Mouse (Mus musculus): ENCODE measurements around the gene 0610037L13Rik. TPM values are rescaled to one million over a fixed set of nuclear protein-coding genes. Genes with fewer than 3 reads are reported as not detected.

0610037L13Rik gene
- total and polyA plus RNA-seq, 3 experiments = 40.7 to 54.3 (median 43.8) TPM

DNA sequence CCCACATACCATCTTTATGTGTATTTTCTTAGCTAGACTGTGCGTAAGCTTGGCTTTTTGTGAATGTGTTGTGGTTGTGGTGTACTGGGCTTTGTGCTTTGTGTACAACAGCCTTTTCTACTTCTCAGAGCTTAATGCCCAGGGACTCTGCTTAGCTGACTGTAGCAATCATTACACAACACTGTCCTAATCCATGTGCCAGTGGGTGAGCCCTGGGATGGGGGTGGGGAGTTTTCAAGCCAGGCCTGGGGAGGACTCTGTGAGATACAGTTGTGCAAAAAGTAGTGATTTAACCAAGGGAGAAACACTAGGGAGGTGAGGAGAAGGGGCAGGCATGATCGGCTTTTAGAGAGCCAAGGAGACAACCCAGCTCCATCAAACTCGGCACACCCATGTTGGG lies 10.6 kb downstream of the 0610037L13Rik start:
- H3K36me3 ChIP-seq (replicated peaks in 1 of 2; ENCODE audit: control insufficient read depth in 1 of 2, insufficient read depth in 1 of 2, low read length in 1 of 2) = peaks cover 25 to 79% of the 10 kb centered on the region in 2 experiments

GRCm38 (mm10) chr4:107904252-107904651 lies 14.6 kb downstream of the 0610037L13Rik start:
- peaks cover 17 to 68% of the 10 kb centered on the region in 2 experiments for H3K36me3 ChIP-seq (replicated peaks in 1 of 2; ENCODE audit: control insufficient read depth in 1 of 2, insufficient read depth in 1 of 2, low read length in 1 of 2)
- H3K79me2 ChIP-seq (replicated peaks; ENCODE audit: control insufficient read depth, extremely low read depth, insufficient read depth, poor library complexity, severe bottlenecking) = no peaks in the 10 kb centered on the region
- H3K9me3 ChIP-seq (replicated peaks; ENCODE audit: low read length) = no peaks in the 10 kb centered on the region
- no peak overlapping the region for H3K9ac ChIP-seq (ENCODE audit: insufficient read depth, low read depth)
- TF ChIP-seq SMC3 (IDR thresholded peaks at IDR 0.05; ENCODE audit: low read depth, low read length) (no peak), MAZ (IDR thresholded peaks at IDR 0.05; ENCODE audit: low read depth, low read length) (no peak), CHD1 (IDR thresholded peaks at IDR 0.05; ENCODE audit: low read depth, low read length) (no peak), CHD2 (IDR thresholded peaks at IDR 0.05; ENCODE audit: low read length) (no peak), UBTF (IDR thresholded peaks at IDR 0.05; ENCODE audit: low read depth, low read length) (no peak), ZNF384 (IDR thresholded peaks at IDR 0.05; ENCODE audit: low read depth, low read length) (no peak), RCOR1 (conservative IDR thresholded peaks at IDR 0.05; ENCODE audit: low read depth, low read length) (no peak), KAT2A (IDR thresholded peaks at IDR 0.05; ENCODE audit: insufficient replicate concordance, low read length) (no peak), ELF1 (IDR thresholded peaks at IDR 0.05; ENCODE audit: low read depth, low read length) (no peak), MXI1 (IDR thresholded peaks at IDR 0.05; ENCODE audit: low read depth, low read length) (no peak), NELFE (IDR thresholded peaks at IDR 0.05; ENCODE audit: low read depth, low read length) (no peak)
- H3K4me2 ChIP-seq (ENCODE audit: insufficient read depth, low read depth, poor library complexity, severe bottlenecking) = no peak overlapping the region
- H3K4me3 ChIP-seq (replicated peaks in 1 of 3; ENCODE audit: low read depth in 2 of 3, low read length in 2 of 3, poor library complexity in 1 of 3) = no peak overlapping the region
- dilution Hi-C loops (cut with MboI; ENCODE audit: extremely low pct_ligation_motif_present, extremely low pct_unique_long_range_greater_than_20kb, low sequenced_read_pairs) (no loop called here), in situ Hi-C loops (cut with MboI; ENCODE audit: low pct_ligation_motif_present, low pct_unique_long_range_greater_than_20kb, low sequenced_read_pairs) (no loop called here)
- 0 out of 4 replicates have a peak, but pooled peaks cover 0 to 7% of the 10 kb centered on the region in 2 experiments for H3K4me1 ChIP-seq (ENCODE audit: control insufficient read depth in 1 of 2, insufficient read depth in 2 of 2)
- H3K27ac ChIP-seq (ENCODE audit: insufficient read depth, low read depth) = no peak overlapping the region
- DNase-seq (ENCODE audit: extremely low read depth) = no peak
- no peaks in the 10 kb centered on the region for H3K27me3 ChIP-seq (replicated peaks)

More for the DNA sequence above, 10.6 kb downstream of the 0610037L13Rik start:
- in situ Hi-C loops (cut with MboI; ENCODE audit: low pct_ligation_motif_present, low pct_unique_long_range_greater_than_20kb, low sequenced_read_pairs) (no loop called here), dilution Hi-C loops (cut with MboI; ENCODE audit: extremely low pct_ligation_motif_present, extremely low pct_unique_long_range_greater_than_20kb, low sequenced_read_pairs) (no loop called here)
- Histone ChIP-seq H3K27me3 (replicated peaks) (no peaks in the 10 kb centered on the region), H3K4me3 (replicated peaks in 1 of 3; ENCODE audit: low read depth in 2 of 3, low read length in 2 of 3, poor library complexity in 1 of 3) (no peak overlapping the region), H3K27ac (ENCODE audit: insufficient read depth, low read depth) (no peak overlapping the region), H3K4me1 (ENCODE audit: control insufficient read depth in 1 of 2, insufficient read depth in 2 of 2) (0 out of 4 replicates have a peak, but pooled peaks cover 0 to 7% of the 10 kb centered on the region in 2 experiments), H3K9ac (ENCODE audit: insufficient read depth, low read depth) (no peak overlapping the region), H3K79me2 (replicated peaks; ENCODE audit: control insufficient read depth, extremely low read depth, insufficient read depth, poor library complexity, severe bottlenecking) (no peaks in the 10 kb centered on the region), H3K4me2 (ENCODE audit: insufficient read depth, low read depth, poor library complexity, severe bottlenecking) (no peak overlapping the region), H3K9me3 (replicated peaks; ENCODE audit: low read length) (no peaks in the 10 kb centered on the region)
- TF ChIP-seq IRF4 (IDR thresholded peaks at IDR 0.05; ENCODE audit: low read depth, low read length) (no peak), USF2 (conservative IDR thresholded peaks at IDR 0.05; ENCODE audit: low read depth, low read length) (no peak), MEF2A (IDR thresholded peaks at IDR 0.05; ENCODE audit: borderline replicate concordance, low read depth, low read length) (no peak), CHD1 (IDR thresholded peaks at IDR 0.05; ENCODE audit: low read depth, low read length) (no peak), MAFK (IDR thresholded peaks at IDR 0.05; ENCODE audit: insufficient replicate concordance, low read length) (no peak), PAX5 (IDR thresholded peaks at IDR 0.05; ENCODE audit: low read length) (no peak), TBP (conservative IDR thresholded peaks at IDR 0.05; ENCODE audit: low read depth, low read length) (no peak), ZKSCAN1 (IDR thresholded peaks at IDR 0.05; ENCODE audit: borderline replicate concordance, low read depth, low read length) (no peak), KAT2A (IDR thresholded peaks at IDR 0.05; ENCODE audit: insufficient replicate concordance, low read length) (no peak), JUN (IDR thresholded peaks at IDR 0.05; ENCODE audit: insufficient read depth, low read depth, low read length) (no peak), POLR2A (IDR thresholded peaks at IDR 0.05; ENCODE audit: low read depth, low read length) (no peak), RAD21 (IDR thresholded peaks at IDR 0.05; ENCODE audit: low read depth, low read length) (no peak), ZMIZ1 (IDR thresholded peaks at IDR 0.05; ENCODE audit: low read depth, low read length) (no peak), ZC3H11A (IDR thresholded peaks at IDR 0.05; ENCODE audit: low read depth, low read length) (no peak), HCFC1 (IDR thresholded peaks at IDR 0.05; ENCODE audit: low read depth, low read length) (no peak), BHLHE40 (IDR thresholded peaks at IDR 0.05; ENCODE audit: low read depth, low read length) (no peak), TCF12 (IDR thresholded peaks at IDR 0.05; ENCODE audit: low read depth, low read length) (no peak), CHD2 (IDR thresholded peaks at IDR 0.05; ENCODE audit: low read length) (no peak)
- no peak for DNase-seq (ENCODE audit: extremely low read depth)

All from CH12.LX (cell line).